Mouse (Mus musculus) mesoderm, embryonic 11.5 days (tissue): ENCODE measurements around the gene Sgpp2.

ENCODE experiments used
- DNase-seq: peaks from one replicate; pipeline ENCODE4 v3.0.0-alpha.2; 2012; ENCODE audit warnings: low read depth, low spot score

Gene Sgpp2

DNA sequence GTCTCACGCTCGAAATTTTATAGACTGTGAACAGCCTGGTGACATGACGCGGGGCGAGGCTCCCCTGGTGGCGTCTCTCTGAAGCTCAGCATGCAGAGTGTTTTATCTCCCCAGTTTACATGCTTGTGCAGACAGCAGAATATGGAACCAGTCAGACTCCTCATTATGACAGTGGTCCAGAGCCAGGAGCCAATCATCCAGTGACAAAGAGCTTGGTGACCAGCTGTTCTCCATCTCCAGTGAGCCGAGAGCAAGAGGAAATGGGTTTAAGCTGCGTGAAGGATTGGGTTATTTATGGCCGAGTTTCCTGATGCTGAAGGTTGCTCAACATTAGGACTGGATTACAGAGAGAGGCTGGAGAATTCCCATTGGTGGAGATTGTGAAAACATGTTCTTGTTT is 28.1 kb downstream of the Sgpp2 start:
- DNase-seq, result peak; percentile 78

GRCm38 (mm10) chr1:78339941-78340340 is 29.8 kb downstream of the Sgpp2 start:
- no peak for DNase-seq

DNA sequence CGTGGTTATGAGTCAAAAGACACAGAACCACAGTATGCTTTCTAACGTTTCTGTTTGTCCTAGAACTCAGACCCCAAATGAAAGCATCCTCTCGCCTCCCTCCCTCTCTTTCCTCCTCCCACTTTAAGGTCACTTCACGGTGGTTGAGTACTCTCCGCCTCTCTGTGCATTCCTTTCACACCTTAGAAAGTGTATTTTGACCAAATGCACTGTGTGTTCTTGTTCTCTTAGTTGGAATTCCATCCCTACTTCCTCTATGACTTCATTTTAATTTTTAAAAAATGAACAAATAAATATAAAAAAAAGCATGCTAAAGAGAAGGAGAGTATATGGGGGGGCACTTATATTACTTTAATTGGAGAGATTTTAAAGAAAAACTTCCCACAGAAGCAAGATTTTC is 30.4 kb downstream of the Sgpp2 start:
- no peak for DNase-seq

DNA sequence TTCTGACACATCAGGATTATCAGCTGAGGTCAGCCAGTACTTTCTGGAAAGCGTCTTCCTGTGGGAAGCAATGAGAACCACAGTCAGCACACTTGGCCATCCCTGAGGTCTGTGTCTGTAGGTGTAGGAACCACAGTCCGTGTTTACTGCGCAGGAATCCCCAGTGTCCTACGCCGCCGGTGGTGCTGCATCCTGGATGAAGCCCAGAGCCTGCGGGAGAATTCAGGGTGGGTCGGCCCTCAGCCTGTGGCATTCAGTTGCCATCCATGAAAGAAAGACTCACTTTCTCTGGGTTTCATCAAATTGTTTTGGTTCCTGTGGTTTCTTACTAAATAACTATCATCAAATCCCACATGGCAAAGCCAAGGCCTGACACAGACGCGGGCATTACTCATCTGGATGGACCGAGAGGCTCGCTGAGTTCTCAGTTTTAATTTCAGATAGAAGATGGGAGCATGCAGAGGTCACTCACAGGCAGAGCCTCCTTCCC is 37.2 kb downstream of the Sgpp2 start:
- DNase-seq, result no peak

DNA sequence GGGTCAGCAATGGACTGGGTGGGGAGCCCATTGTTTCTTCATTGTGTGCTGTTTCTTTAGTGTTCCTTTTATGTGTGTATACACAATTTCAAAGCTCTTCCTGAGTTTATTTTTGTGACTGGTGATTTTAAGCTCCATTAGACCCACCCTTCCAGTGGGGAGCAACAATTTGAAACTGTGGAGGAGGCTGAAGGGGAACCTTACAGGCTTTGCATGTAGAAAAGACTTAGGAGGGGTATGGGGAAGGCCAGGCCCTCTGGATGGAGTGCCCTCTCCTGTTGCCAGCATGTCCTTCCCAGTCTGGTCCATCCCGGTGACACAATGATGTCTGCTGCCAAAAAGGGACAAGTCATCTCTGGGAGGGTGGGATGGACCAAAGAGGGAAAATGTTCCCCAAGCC is 39.1 kb downstream of the Sgpp2 start:
- no peak for DNase-seq

GRCm38 (mm10) chr1:78353254-78353653 is 43.1 kb downstream of the Sgpp2 start:
- no peak for DNase-seq

- DNase-seq, result no peak
Measured at GRCm38 (mm10) chr1:78355123-78355522, 45.0 kb downstream of the Sgpp2 start.

DNA sequence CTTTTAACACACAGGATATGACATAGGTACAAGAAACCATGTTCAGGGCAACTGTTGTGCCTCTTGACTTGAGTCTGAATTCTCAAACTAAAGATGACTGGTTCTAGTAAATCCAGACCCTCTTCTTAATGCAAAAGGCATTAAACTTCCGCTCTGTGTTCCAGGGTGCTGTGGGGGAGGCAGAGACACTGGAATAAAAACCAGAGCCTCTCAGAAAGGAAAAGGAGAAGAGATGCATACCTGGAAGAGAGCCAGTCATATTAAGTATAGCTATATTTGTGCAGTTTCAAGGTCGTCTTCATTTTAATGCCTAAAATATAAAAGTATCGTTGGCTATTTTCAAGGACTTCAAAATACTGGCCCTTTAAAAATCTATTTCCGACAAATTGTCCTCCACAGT is 47.3 kb downstream of the Sgpp2 start:
- no peak for DNase-seq

- no peak for DNase-seq
Measured at GRCm38 (mm10) chr1:78357868-78358267, 47.7 kb downstream of the Sgpp2 start.

- DNase-seq, result no peak
Measured at GRCm38 (mm10) chr1:78363965-78364889, 54.1 kb downstream of the Sgpp2 start.

GRCm38 (mm10) chr1:78367806-78368205 is 57.7 kb downstream of the Sgpp2 start:
- no peak for DNase-seq

DNA sequence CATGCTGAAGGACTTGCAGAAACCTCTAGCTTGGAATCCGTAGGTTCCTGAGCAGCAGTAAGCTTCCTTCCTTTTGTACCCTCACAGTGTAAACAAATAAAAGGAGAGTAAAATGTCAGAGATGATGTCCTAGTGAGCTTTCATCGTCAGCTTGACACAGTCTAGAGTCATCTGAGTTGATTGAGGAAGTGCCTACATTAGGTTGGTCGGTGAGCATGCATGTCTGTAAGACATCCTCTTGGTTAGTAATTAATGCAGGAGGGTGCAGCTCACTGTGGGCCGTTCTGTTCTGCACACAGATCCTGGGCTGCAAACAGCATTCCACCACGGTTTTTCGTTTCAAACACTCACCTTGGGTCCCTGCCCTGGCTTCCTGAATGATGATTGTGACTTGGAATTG is 60.0 kb downstream of the Sgpp2 start:
- no peak for DNase-seq

- DNase-seq, result no peak
Measured at GRCm38 (mm10) chr1:78371569-78372236, 61.6 kb downstream of the Sgpp2 start.

GRCm38 (mm10) chr1:78372316-78372715 is 62.2 kb downstream of the Sgpp2 start:
- DNase-seq, result no peak

DNA sequence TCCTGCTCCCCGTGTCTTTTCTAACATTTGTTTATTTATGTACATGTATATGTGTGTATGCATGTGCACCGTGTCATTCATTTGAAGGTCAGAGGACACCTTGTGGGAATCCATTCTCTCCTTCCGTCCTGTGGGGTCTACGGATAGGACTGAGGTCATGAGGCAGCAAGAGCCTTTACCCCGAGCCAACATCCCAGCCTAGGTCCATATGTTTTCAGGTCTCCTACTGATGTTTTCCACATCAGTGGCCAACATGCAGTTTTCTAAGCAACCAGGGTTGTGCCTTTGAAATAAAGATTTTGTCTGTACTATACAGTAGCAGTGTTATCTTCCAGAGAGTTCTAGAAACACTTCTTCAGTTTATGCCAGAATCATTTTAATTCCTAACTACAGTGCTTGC is 63.7 kb downstream of the Sgpp2 start:
- no peak for DNase-seq

- no peak for DNase-seq
Measured at GRCm38 (mm10) chr1:78375058-78375457, 64.9 kb downstream of the Sgpp2 start.

DNA sequence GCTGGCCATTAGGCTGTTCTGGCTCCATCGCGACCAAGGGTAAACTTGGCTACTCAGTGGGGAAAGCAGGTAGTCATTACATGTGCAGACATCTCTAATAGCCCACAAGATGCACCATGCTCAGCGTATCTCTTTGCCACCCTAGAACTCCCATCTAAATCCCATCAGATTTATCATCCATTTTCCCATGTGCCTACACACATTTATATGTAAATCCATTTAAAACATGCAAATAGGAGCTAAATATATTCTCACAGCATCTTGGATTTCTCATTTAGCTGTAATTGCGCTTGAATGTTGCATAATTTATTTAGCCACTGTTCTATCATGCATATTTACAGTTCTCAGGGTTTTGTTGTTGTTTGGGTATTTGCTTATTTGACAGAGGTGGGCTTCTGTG is 70.8 kb downstream of the Sgpp2 start:
- no peak for DNase-seq

- DNase-seq, result no peak
Measured at GRCm38 (mm10) chr1:78387854-78388253, 77.7 kb downstream of the Sgpp2 start.

DNA sequence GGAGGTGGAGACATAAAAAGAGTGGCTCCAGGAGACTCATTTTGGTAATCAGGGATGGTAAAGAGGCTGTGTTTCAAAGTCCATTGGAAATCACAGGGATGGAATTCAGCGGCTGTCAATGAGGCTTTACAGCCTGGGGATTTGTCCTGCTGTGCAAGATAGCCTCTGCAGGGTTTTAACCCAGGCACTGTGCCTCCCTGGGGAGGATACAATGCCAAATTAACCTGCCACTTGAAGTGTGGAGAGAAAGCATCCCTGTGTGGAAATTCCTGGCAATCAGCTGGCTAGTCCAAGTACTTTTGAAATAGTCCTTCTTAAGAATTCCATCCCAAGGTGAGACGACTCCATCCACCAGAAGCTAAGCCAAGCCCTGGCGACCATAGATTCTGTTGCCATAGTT is 78.7 kb downstream of the Sgpp2 start:
- DNase-seq, result no peak

DNA sequence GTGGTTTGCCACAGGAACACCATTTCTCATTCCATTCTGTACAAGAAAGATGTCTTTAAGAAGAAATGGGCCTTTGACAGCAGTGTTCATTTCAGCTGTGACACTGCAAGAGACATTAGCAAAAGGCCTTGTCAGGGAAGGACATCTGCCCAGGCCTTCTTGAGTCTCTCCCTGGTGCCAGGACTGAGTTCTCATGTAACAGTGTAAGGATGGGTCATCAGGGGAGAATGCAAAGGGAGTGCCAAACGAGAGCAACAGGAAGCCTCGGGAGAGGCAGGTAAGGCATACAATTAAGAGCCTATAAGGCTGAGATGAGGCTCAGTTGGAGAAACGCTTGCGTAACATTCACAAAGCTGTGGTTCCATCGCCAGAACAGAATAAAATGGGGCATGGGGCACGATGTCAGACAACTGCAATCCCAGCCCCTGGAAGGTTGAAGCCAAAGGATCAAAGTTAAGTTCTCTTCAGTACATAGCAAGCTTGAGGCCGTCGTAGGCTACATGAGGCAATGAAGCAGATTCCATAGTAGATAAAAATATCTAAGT is 85.1 kb downstream of the Sgpp2 start:
- DNase-seq, result no peak

DNA sequence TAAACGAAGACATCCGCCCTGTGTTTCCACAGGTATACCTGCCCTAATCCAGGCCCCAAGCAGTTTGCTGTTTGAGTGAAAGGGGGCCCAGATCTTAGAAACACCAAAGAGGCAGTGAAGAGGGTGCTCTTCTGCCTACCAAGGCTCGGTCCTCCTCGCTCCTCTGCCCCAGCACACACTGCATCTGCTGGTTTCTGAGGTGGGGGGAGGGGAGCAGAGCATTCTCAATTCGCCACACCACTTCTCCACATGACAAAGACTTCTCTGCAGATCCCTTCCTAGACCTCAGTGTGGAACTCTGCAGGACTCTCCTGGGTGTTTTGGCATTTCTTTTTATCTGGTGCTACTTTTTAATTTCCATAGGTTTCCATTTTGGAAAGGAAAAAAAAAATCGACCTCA is 85.6 kb downstream of the Sgpp2 start:
- DNase-seq, result peak; percentile 51

DNA sequence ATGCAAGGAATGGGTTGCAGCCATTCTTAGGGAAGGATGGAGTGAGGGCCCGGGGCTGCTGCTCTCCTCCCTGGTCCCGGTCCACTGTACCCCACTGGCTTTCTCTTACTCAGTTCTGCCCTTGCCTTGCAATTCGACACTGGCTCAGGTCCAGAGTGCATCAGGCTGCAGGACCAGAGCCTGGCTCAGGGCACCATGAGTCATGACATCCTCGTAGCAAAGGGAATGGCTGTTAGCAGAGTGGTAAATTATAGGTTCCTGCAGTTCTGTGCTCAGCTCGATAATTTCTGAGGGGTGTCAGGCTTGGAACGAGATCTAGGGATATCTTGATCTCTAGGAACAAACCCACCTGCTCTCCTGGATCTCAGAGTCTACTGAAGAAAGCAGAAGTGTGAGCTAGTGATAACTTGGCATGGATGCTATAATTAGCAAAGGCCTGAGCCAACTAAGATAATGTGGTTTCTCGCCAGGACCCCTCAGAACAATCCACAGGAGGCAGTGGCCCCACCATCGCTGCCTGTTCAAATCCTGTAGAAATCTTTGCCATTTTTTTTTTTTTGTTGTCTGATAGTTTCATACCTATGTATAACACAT is 86.3 kb downstream of the Sgpp2 start:
- DNase-seq, result no peak
